Mouse (Mus musculus): Measurements from ENCODE around the gene Ptch2.
A peak's percentile ranks its signal among the peaks of the same experiment; 100 is the strongest.

Gene Ptch2

GRCm38 (mm10) chr4:117127991-117128686, 32.3 kb downstream of the Ptch2 start:
- no peak for DNase-seq (ENCODE audit: low spot score)

GRCm38 (mm10) chr4:117130790-117131189, 34.9 kb downstream of the Ptch2 start:
- DNase-seq (ENCODE audit: low spot score): no peak

GRCm38 (mm10) chr4:117131198-117131597, 35.3 kb downstream of the Ptch2 start:
- DNase-seq (ENCODE audit: low spot score): no peak

- no peak for DNase-seq (ENCODE audit: low spot score)
Observed at GRCm38 (mm10) chr4:117131890-117132793, 36.3 kb downstream of the Ptch2 start.

- no peak for DNase-seq (ENCODE audit: low spot score)
Observed at GRCm38 (mm10) chr4:117132794-117133143, 36.9 kb downstream of the Ptch2 start.

- DNase-seq (ENCODE audit: low spot score): no peak
Observed at GRCm38 (mm10) chr4:117133366-117133796, 37.5 kb downstream of the Ptch2 start.

- peak; percentile 94 for DNase-seq (ENCODE audit: low spot score)
Observed at GRCm38 (mm10) chr4:117133817-117134600, 38.1 kb downstream of the Ptch2 start, which contains the start of gene Plk3. Gene Plk3 (minus strand): TSS chr4:117133963.

- no peak for DNase-seq (ENCODE audit: low spot score)
Observed at GRCm38 (mm10) chr4:117134601-117134995, 38.7 kb downstream of the Ptch2 start.

GRCm38 (mm10) chr4:117136034-117136433, 40.2 kb downstream of the Ptch2 start:
- DNase-seq (ENCODE audit: low spot score): no peak

GRCm38 (mm10) chr4:117138295-117139216, 42.7 kb downstream of the Ptch2 start:
- DNase-seq (ENCODE audit: low spot score): no peak

- DNase-seq (ENCODE audit: low spot score): peak; percentile 29
Observed at GRCm38 (mm10) chr4:117139217-117139612, 43.3 kb downstream of the Ptch2 start.

GRCm38 (mm10) chr4:117140613-117141012, 44.7 kb downstream of the Ptch2 start:
- DNase-seq (ENCODE audit: low spot score): no peak

GRCm38 (mm10) chr4:117143023-117143422, 47.1 kb downstream of the Ptch2 start:
- DNase-seq (ENCODE audit: low spot score): no peak

GRCm38 (mm10) chr4:117145248-117145647, 49.4 kb downstream of the Ptch2 start:
- no peak for DNase-seq (ENCODE audit: low spot score)

GRCm38 (mm10) chr4:117146176-117146575, 50.3 kb downstream of the Ptch2 start:
- DNase-seq (ENCODE audit: low spot score): peak; percentile 81

GRCm38 (mm10) chr4:117148047-117148713, 52.3 kb downstream of the Ptch2 start:
- DNase-seq (ENCODE audit: low spot score): no peak

- DNase-seq (ENCODE audit: low spot score): no peak
Observed at GRCm38 (mm10) chr4:117148815-117149214, 52.9 kb downstream of the Ptch2 start.

GRCm38 (mm10) chr4:117149291-117150211, 53.7 kb downstream of the Ptch2 start:
- DNase-seq (ENCODE audit: low spot score): no peak

- no peak for DNase-seq (ENCODE audit: low spot score)
Observed at GRCm38 (mm10) chr4:117150212-117150733, 54.4 kb downstream of the Ptch2 start.

Data from spleen, adult 12 weeks (tissue).